Mouse (Mus musculus) ES-Bruce4 (cell line): Measurements from ENCODE around the gene Tle2.

Experiments
- CTCF ChIP-seq: IDR thresholded peaks from one replicate; pipeline ENCODE4 v1.8.1; 2011; ENCODE audit warnings: low read depth, low read length
- EP300 ChIP-seq: IDR thresholded peaks from 2 replicates; pipeline ENCODE4 v1.6.1; 2011; ENCODE audit warnings: low read depth, low read length; ENCODE audit not compliant: insufficient read depth

DNA sequence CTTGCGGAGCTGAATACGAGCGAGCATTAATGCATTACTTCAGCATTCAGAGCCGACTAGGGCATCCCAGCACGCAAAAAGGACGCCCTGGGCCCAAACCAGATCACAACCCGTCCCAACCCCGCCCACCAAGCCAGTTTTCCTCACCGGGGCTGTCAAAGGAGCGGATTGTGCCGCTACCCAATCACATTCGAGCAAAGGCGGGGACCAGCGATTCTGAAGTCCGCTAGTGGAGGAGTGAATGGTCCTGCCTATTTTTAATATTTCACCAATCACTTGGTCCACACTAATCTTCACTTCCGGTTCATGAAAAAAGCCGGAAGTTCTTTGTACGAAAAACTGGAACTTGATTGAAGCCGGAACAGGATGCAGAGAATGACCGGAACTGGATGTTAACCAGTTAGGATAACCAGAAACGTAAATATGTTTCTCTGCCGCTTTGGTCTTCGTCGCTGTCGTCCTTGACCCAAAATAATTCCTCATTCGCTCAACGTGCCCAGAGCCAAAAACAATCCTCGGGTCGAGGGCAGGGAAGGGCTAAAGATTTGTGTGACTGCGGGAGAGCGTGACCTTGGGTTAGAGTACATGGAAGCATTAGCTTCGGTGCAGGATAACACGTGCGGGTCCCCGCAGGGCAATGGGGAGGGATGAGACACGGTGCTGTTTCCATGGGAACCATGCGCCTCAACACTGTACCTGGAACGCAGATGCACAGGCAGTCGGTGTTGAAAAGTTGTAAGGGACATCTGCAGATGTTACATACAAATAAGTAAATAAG lies 31.8 kb downstream of the Tle2 start, which contains the start of gene BC025920:
- TF ChIP-seq EP300: peak; percentile 25; the same call in 1 of the 2 replicates
- TF ChIP-seq CTCF: no peak
